Mouse (Mus musculus) bone marrow macrophage, adult 2 months (primary cell): ENCODE data around the gene Etv5. TPM values are rescaled to one million over a fixed set of nuclear protein-coding genes. Genes with fewer than 3 reads are reported as not detected.

Experiments
- H3K27ac ChIP-seq: 2 replicates; pipeline ENCODE4 v1.5.1; 2012; ENCODE audit warnings: low read depth, low read length; ENCODE audit not compliant: insufficient read depth
- H3K4me1 ChIP-seq: 2 replicates; pipeline ENCODE4 v1.6.1; 2012; ENCODE audit warnings: low read length; ENCODE audit not compliant: control insufficient read depth, insufficient read depth
- H3K4me3 ChIP-seq: 2 replicates; pipeline ENCODE4 v1.5.1; 2012; ENCODE audit warnings: mild to moderate bottlenecking, low read length, moderate library complexity; ENCODE audit not compliant: insufficient read depth
- CTCF ChIP-seq: IDR thresholded peaks from 2 replicates; pipeline ENCODE4 v1.5.1; 2012; ENCODE audit warnings: low read depth, mild to moderate bottlenecking, low read length, moderate library complexity
- POLR2A ChIP-seq: IDR thresholded peaks from 2 replicates; pipeline ENCODE4 v1.6.1; 2012; ENCODE audit warnings: mild to moderate bottlenecking, low read depth, low read length, borderline replicate concordance
- polyA plus RNA-seq: library from polyadenylated mRNA; stranded (reverse); fragments of >200 nt; gene quantifications from 2 replicates; pipeline ENCODE4 v1.2.4, GENCODE M21; 2012; ENCODE audit not compliant: missing spikeins, insufficient read depth, insufficient read length

Gene Etv5
- polyA plus RNA-seq, 1 experiment: 19.3 TPM

DNA sequence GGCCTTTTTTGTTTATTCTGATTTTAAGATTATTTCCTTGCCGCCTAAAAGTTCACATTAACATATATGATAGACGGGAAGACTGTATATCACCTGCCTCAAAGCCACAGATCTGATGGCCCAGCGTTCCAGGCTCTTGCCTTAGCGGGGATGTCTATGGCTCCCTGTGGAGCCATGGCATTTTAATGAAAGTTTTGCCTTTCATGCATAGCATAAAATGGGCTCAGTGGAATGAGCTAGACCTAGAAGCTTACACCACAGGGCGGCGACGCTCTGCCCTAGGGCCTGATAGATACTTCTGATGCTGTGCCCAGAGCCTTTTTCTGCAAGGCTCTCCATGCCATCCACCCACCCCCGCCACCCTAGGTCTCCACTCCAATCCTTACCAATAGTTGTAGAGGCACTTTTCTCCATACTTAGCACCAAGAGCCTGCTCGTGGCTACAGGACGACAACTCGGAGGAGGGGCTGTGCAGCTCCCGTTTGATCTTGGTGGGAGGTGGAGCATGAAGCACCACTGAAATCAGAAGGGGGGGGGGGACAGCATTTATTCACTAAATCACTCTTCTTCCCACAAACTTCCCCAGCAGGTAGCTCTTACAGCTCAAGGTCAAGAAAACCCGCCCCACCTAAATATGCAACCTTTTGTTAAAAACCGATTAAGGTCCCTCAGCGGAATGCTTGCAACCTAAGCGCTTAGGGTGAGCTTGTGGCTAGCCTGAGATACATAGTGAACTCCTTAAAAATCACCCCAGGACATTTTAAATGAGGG, 26.9 kb downstream of the Etv5 start:
- H3K4me1 ChIP-seq: peaks cover 31% of the 10 kb centered on the region
- H3K27ac ChIP-seq: no peak overlapping the region
- no peak overlapping the region for H3K4me3 ChIP-seq
- TF ChIP-seq CTCF (no peak), POLR2A (no peak)

GRCm38 (mm10) chr16:22411764-22412163, 27.8 kb downstream of the Etv5 start:
- TF ChIP-seq POLR2A (no peak), CTCF (no peak)
- Histone ChIP-seq H3K4me1 (peaks cover 25% of the 10 kb centered on the region), H3K27ac (no peak overlapping the region), H3K4me3 (no peak overlapping the region)

GRCm38 (mm10) chr16:22410000-22410399, 29.5 kb downstream of the Etv5 start:
- no peak for TF ChIP-seq CTCF
- no peak for TF ChIP-seq POLR2A
- Histone ChIP-seq H3K4me3 (no peak overlapping the region), H3K4me1 (peaks cover 13% of the 10 kb centered on the region), H3K27ac (no peak overlapping the region)

GRCm38 (mm10) chr16:22408642-22409360, 30.7 kb downstream of the Etv5 start:
- no peak overlapping the region for H3K4me3 ChIP-seq
- TF ChIP-seq CTCF (no peak), POLR2A (no peak)
- peaks cover 5% of the 10 kb centered on the region for H3K4me1 ChIP-seq
- H3K27ac ChIP-seq: no peak overlapping the region

- no peak overlapping the region for H3K4me3 ChIP-seq
- TF ChIP-seq CTCF (no peak), POLR2A (no peak)
- H3K4me1 ChIP-seq: peaks cover 1% of the 10 kb centered on the region
Measured at GRCm38 (mm10) chr16:22406747-22407146, 32.8 kb downstream of the Etv5 start.

DNA sequence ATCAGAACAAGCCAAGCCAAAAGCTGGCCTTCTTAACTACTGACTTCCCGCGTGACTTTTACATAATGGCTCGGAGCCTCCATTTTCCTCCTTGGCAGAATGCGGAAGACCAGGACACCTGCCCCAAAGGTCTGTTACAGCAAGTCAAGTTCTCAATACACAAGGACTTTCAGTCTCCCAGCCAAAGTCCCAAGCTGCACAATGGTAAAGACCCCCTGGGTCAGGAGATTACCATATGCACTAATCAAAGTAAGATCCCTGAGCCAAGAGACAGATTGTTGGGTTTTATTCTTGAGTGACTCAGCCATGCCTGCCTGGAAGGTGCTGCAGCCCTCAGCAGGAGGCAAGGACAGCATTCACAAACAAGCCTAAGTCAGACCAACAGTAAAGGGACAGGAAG, 33.5 kb downstream of the Etv5 start:
- H3K4me3 ChIP-seq: no peak overlapping the region
- no peak for TF ChIP-seq CTCF
- TF ChIP-seq POLR2A: no peak
- H3K27ac ChIP-seq: no peak overlapping the region
- no peaks in the 10 kb centered on the region for H3K4me1 ChIP-seq

More at GRCm38 (mm10) chr16:22406747-22407146, 32.8 kb downstream of the Etv5 start:
- H3K27ac ChIP-seq: no peak overlapping the region

- TF ChIP-seq POLR2A (no peak), CTCF (no peak)
- no peak overlapping the region for H3K27ac ChIP-seq
- H3K4me1 ChIP-seq: no peaks in the 10 kb centered on the region
- no peak overlapping the region for H3K4me3 ChIP-seq
Measured at GRCm38 (mm10) chr16:22405492-22405891, 34.0 kb downstream of the Etv5 start.

- Histone ChIP-seq H3K27ac (no peak overlapping the region), H3K4me1 (peaks cover 6% of the 10 kb centered on the region), H3K4me3 (no peak overlapping the region)
- TF ChIP-seq POLR2A: no peak
- no peak for TF ChIP-seq CTCF
Measured at GRCm38 (mm10) chr16:22403715-22404114, 35.8 kb downstream of the Etv5 start.

GRCm38 (mm10) chr16:22402600-22402999, 36.9 kb downstream of the Etv5 start:
- H3K4me3 ChIP-seq: no peak overlapping the region
- TF ChIP-seq POLR2A (no peak), CTCF (no peak)
- H3K4me1 ChIP-seq: peaks cover 9% of the 10 kb centered on the region
- H3K27ac ChIP-seq: no peak overlapping the region

- peaks cover 9% of the 10 kb centered on the region for H3K4me1 ChIP-seq
- no peak overlapping the region for H3K4me3 ChIP-seq
- no peak overlapping the region for H3K27ac ChIP-seq
- TF ChIP-seq CTCF (no peak), POLR2A (no peak)
Measured at GRCm38 (mm10) chr16:22400226-22400625, 39.3 kb downstream of the Etv5 start.
